Mouse (Mus musculus) liver, embryonic 12.5 days (tissue): Measurements from ENCODE around the gene Lce1b. TPM values are rescaled to one million over a fixed set of nuclear protein-coding genes. Genes with fewer than 3 reads are reported as not detected.
"Not testable (repeated sequence)": the region's sequence is repeated elsewhere in the genome, so short reads cannot be mapped to it uniquely, and the experiment has no call there.

ENCODE experiments used
- ATAC-seq: fragments of 200-750 bp; cut with Nextera tagmentation; 2 replicates; pipeline ENCODE4 v1.8.0; 2017; ENCODE audit warnings: moderate number of reproducible peaks, mild to moderate bottlenecking, moderate library complexity
- H3K27ac ChIP-seq: fragments of 300-500 bp; sonication (generic); 2 replicates; pipeline ENCODE4 v1.5.1; 2016; ENCODE audit warnings: mild to moderate bottlenecking
- H3K27me3 ChIP-seq: fragments of 300-500 bp; sonication (generic); replicated peaks from 2 replicates; pipeline ENCODE4 v1.6.1; 2016; ENCODE audit warnings: mild to moderate bottlenecking, moderate library complexity
- H3K36me3 ChIP-seq: fragments of 300-500 bp; sonication (generic); 2 replicates; pipeline ENCODE4 v1.6.1; 2016; ENCODE audit warnings: mild to moderate bottlenecking, moderate library complexity
- H3K4me1 ChIP-seq: fragments of 300-500 bp; sonication (generic); 2 replicates; pipeline ENCODE4 v1.6.1; 2016
- H3K4me2 ChIP-seq: fragments of 300-500 bp; sonication (generic); 2 replicates; pipeline ENCODE4 v1.6.1; 2016; ENCODE audit warnings: mild to moderate bottlenecking, moderate library complexity
- H3K4me3 ChIP-seq: fragments of 300-500 bp; sonication (generic); 2 replicates; pipeline ENCODE4 v1.5.1; 2016; ENCODE audit warnings: mild to moderate bottlenecking, moderate library complexity
- H3K9ac ChIP-seq: fragments of 300-500 bp; sonication (generic); 2 replicates; pipeline ENCODE4 v1.6.1; 2016; ENCODE audit warnings: mild to moderate bottlenecking, moderate library complexity
- H3K9me3 ChIP-seq: fragments of 300-500 bp; sonication (generic); replicated peaks from 2 replicates; pipeline ENCODE4 v1.6.1; 2016; ENCODE audit warnings: mild to moderate bottlenecking, moderate library complexity
- WGBS: fragments of 180-500 bp; shearing (Covaris S2); methylation state at CpG from one replicate; pipeline ENCODE4 v1.1.7; 2016; ENCODE audit not compliant: insufficient replicate concordance; 5-methylcytosine and 5-hydroxymethylcytosine counted together
- polyA plus RNA-seq: library from polyadenylated mRNA; unstranded; fragments of >200 nt; fragmentation: Nextera tagmentation; extraction: Ambion mirVana; gene quantifications from 2 replicates; pipeline ENCODE4 v1.2.1, GENCODE M21; 2016

The Lce1b gene
- polyA plus RNA-seq = not detected in 2 replicates

GRCm38 (mm10) chr3:92656826-92657225 lies at the start of gene Lce1b:
Lce1b (minus strand) TSS chr3:92656926.
- no peak for ATAC-seq

GRCm38 (mm10) chr3:92694613-92695012 lies 37.9 kb upstream of the Lce1b start:
- WGBS = 17% methylated on average over 1 of the region's 1 CpGs
- Histone ChIP-seq H3K4me2 (no peak overlapping the region), H3K9me3 (no peaks in the 10 kb centered on the region), H3K9ac (no peak overlapping the region), H3K27ac (no peak overlapping the region), H3K27me3 (no peaks in the 10 kb centered on the region), H3K36me3 (no peaks in the 10 kb centered on the region), H3K4me1 (no peaks in the 10 kb centered on the region), H3K4me3 (no peak overlapping the region)
- no peak for ATAC-seq

More at GRCm38 (mm10) chr3:92656826-92657225, at the start of gene Lce1b:
- Histone ChIP-seq H3K4me1 (no peaks in the 10 kb centered on the region), H3K27ac (no peak within 1 kb of the TSS), H3K36me3 (no peaks in the 10 kb centered on the region), H3K9me3 (no peaks in the 10 kb centered on the region), H3K4me2 (no peak within 1 kb of the TSS), H3K9ac (no peak within 1 kb of the TSS), H3K4me3 (no peak within 1 kb of the TSS), H3K27me3 (no peaks in the 10 kb centered on the region)

GRCm38 (mm10) chr3:92691688-92692087 lies 35.0 kb upstream of the Lce1b start:
- no peak for ATAC-seq
- Histone ChIP-seq H3K36me3 (no peaks in the 10 kb centered on the region), H3K27me3 (no peaks in the 10 kb centered on the region)

GRCm38 (mm10) chr3:92689154-92689553 lies 32.4 kb upstream of the Lce1b start:
- not testable (repeated sequence) for H3K9me3 ChIP-seq, ATAC-seq, H3K27ac ChIP-seq, H3K4me2 ChIP-seq, H3K4me3 ChIP-seq, H3K27me3 ChIP-seq, H3K36me3 ChIP-seq, H3K9ac ChIP-seq, H3K4me1 ChIP-seq
- 60% methylated on average over 16 of the region's 16 CpGs for WGBS

More at GRCm38 (mm10) chr3:92691688-92692087, 35.0 kb upstream of the Lce1b start:
- H3K27ac ChIP-seq = no peak overlapping the region
- no peak overlapping the region for H3K4me2 ChIP-seq
- no peak overlapping the region for H3K4me3 ChIP-seq
- no peaks in the 10 kb centered on the region for H3K4me1 ChIP-seq
- H3K9ac ChIP-seq = no peak overlapping the region
- no peaks in the 10 kb centered on the region for H3K9me3 ChIP-seq

GRCm38 (mm10) chr3:92687110-92687509 lies 30.4 kb upstream of the Lce1b start, which contains the start of gene Lce1d:
Lce1d (minus strand) TSS chr3:92687210.
- no peaks in the 10 kb centered on the region for H3K27me3 ChIP-seq
- no peaks in the 10 kb centered on the region for H3K4me1 ChIP-seq
- 42% methylated on average over 2 of the region's 2 CpGs for WGBS
- H3K27ac ChIP-seq = no peak within 1 kb of the TSS
- H3K4me2 ChIP-seq = no peak within 1 kb of the TSS
- no peak for ATAC-seq
- H3K4me3 ChIP-seq = no peak within 1 kb of the TSS
- no peak within 1 kb of the TSS for H3K9ac ChIP-seq
- no peaks in the 10 kb centered on the region for H3K9me3 ChIP-seq
- no peaks in the 10 kb centered on the region for H3K36me3 ChIP-seq

GRCm38 (mm10) chr3:92678947-92679346 lies 22.2 kb upstream of the Lce1b start, which contains the start of gene Lce1c:
Lce1c (plus strand) TSS chr3:92679247.
- no peaks in the 10 kb centered on the region for H3K36me3 ChIP-seq
- no peak for ATAC-seq
- WGBS = 76% methylated on average over 4 of the region's 4 CpGs

GRCm38 (mm10) chr3:92670215-92670614 lies 13.5 kb upstream of the Lce1b start, which contains the start of gene Lce1a2:
Lce1a2 (minus strand) TSS chr3:92670315.
- Histone ChIP-seq H3K9ac (no peak within 1 kb of the TSS), H3K4me1 (no peaks in the 10 kb centered on the region)
- ATAC-seq = no peak

More at GRCm38 (mm10) chr3:92678947-92679346, 22.2 kb upstream of the Lce1b start, which contains the start of gene Lce1c:
- H3K9me3 ChIP-seq = no peaks in the 10 kb centered on the region
- H3K4me1 ChIP-seq = no peaks in the 10 kb centered on the region
- no peak within 1 kb of the TSS for H3K4me3 ChIP-seq
- H3K4me2 ChIP-seq = no peak within 1 kb of the TSS
- no peak within 1 kb of the TSS for H3K27ac ChIP-seq
- H3K27me3 ChIP-seq = no peaks in the 10 kb centered on the region
- H3K9ac ChIP-seq = no peak within 1 kb of the TSS

DNA sequence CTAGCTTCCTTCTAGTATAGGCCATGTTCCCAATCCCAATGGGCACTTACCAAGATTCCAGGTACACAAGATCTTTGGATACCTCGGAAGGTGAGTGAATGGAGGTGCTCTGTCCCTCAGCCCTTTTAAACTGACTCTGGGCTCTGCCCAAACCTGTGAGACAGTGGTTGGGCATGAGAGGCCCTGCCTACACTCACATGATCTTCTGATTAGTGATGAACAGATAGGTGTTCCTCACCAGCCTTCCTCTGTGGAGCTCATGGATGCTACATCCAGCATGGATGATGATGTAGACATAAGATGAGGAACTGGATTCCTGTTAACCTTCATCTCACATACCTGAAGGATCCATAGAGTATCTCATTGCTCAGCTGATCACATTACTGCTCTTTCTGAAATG lies 8.5 kb downstream of the Lce1b start, which contains the start of gene Lce1a1:
TSS of gene Lce1a1 (minus strand) at position 101 of the 400 bp plus-strand sequence.
- 56% methylated on average over 1 of the region's 1 CpGs for WGBS
- H3K4me3 ChIP-seq = no peak within 1 kb of the TSS
- H3K36me3 ChIP-seq = no peaks in the 10 kb centered on the region
- H3K9ac ChIP-seq = no peak within 1 kb of the TSS
- H3K4me1 ChIP-seq = no peaks in the 10 kb centered on the region
- H3K27ac ChIP-seq = no peak within 1 kb of the TSS
- no peak within 1 kb of the TSS for H3K4me2 ChIP-seq
- ATAC-seq = no peak
- no peaks in the 10 kb centered on the region for H3K9me3 ChIP-seq
- no peaks in the 10 kb centered on the region for H3K27me3 ChIP-seq

More at GRCm38 (mm10) chr3:92670215-92670614, 13.5 kb upstream of the Lce1b start, which contains the start of gene Lce1a2:
- Histone ChIP-seq H3K9me3 (no peaks in the 10 kb centered on the region), H3K27ac (no peak within 1 kb of the TSS), H3K36me3 (no peaks in the 10 kb centered on the region), H3K27me3 (no peaks in the 10 kb centered on the region), H3K4me2 (no peak within 1 kb of the TSS), H3K4me3 (no peak within 1 kb of the TSS)

DNA sequence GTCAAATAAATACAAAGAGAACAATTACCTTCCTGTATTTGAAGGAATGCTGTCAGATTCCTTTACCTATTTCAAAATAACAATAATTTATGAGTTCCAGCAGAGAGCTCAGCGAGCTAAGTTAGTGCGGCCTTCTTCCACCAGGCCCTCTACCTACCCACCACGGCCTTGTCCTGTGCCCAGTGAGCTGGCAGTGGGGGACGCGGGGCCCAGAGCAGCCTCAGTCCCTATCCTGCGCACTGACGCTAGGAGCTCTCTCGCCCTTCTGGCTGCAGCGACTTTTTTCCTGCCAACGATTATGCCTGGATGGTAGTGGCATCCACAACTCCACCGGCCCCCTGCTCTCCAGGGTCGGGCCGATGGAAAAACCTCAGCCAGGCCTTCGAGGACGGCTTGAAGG lies 16.9 kb downstream of the Lce1b start:
- Histone ChIP-seq H3K9me3 (no peaks in the 10 kb centered on the region), H3K4me3 (no peak overlapping the region), H3K27me3 (no peaks in the 10 kb centered on the region), H3K36me3 (no peaks in the 10 kb centered on the region), H3K27ac (no peak overlapping the region), H3K4me1 (no peaks in the 10 kb centered on the region), H3K9ac (no peak overlapping the region), H3K4me2 (no peak overlapping the region)
- WGBS = 82% methylated on average over 15 of the region's 15 CpGs
- no peak for ATAC-seq

GRCm38 (mm10) chr3:92638653-92638991 lies 18.1 kb downstream of the Lce1b start:
- 60% methylated on average over 3 of the region's 3 CpGs for WGBS
- Histone ChIP-seq H3K27ac (no peak overlapping the region), H3K4me2 (no peak overlapping the region), H3K36me3 (no peaks in the 10 kb centered on the region), H3K9ac (no peak overlapping the region), H3K9me3 (no peaks in the 10 kb centered on the region), H3K27me3 (no peaks in the 10 kb centered on the region), H3K4me1 (no peaks in the 10 kb centered on the region), H3K4me3 (no peak overlapping the region)
- no peak for ATAC-seq

DNA sequence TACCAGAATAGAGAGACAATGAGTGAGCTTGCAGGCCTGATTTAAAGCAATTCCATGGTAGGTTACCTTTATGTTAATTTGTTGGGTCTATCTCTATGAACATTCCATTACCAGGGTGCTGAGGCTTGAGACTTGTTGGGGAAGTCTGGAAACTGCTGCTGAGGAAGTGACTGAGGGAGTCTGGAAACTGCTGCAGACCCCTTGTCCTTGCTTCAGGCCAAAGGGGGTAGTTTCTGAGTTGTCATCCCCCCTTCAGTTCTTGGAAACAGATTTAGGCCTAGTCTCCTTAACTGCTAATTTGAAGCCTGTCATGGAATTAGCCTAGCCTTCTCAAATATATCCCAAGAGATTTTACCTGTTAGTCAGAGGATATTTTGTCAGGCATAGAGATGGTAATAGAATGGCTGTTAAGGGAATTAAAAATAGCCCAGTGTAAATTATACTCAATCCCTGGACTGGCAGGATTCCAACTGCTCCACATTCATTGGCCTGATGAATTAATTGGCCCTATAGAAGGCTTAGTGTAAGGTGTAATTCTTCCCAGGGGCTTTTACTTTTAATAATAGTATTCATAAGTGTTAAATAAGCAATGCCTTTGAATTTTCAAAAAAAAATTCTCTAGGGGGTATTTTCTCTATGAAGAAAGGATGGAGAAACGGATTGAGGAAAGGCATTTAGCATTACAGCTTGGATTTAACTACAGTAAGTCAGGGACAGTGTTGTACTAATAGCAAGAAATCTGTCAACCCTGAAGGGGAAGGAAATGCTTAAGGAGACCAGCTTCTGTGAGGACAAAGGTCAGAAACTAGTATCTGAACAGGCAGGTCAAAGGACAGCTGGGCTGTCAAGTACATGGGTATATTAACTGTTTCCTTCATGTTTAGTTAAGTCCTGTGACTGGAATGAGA lies 18.7 kb downstream of the Lce1b start:
- no peak for ATAC-seq
- H3K27ac ChIP-seq = no peak overlapping the region
- no peaks in the 10 kb centered on the region for H3K4me1 ChIP-seq

GRCm38 (mm10) chr3:92621560-92621959 lies 35.2 kb downstream of the Lce1b start, which contains the start of gene Lce6a:
Lce6a (minus strand) TSS chr3:92621660.
- Histone ChIP-seq H3K9ac (no peak within 1 kb of the TSS), H3K4me1 (no peaks in the 10 kb centered on the region), H3K4me2 (no peak within 1 kb of the TSS), H3K27me3 (no peaks in the 10 kb centered on the region), H3K27ac (no peak within 1 kb of the TSS), H3K36me3 (no peaks in the 10 kb centered on the region), H3K9me3 (no peaks in the 10 kb centered on the region), H3K4me3 (no peak within 1 kb of the TSS)
- 49% methylated on average over 2 of the region's 2 CpGs for WGBS
- no peak for ATAC-seq

More for the DNA sequence above, 18.7 kb downstream of the Lce1b start:
- Histone ChIP-seq H3K9me3 (no peaks in the 10 kb centered on the region), H3K4me3 (no peak overlapping the region), H3K4me2 (no peak overlapping the region), H3K27me3 (no peaks in the 10 kb centered on the region), H3K9ac (no peak overlapping the region), H3K36me3 (no peaks in the 10 kb centered on the region)
- WGBS = 33% methylated on average over 1 of the region's 1 CpGs
